Mouse (Mus musculus): ENCODE measurements around the gene Rhot1. TPM values are rescaled to one million over a fixed set of nuclear protein-coding genes. Genes with fewer than 3 reads are reported as not detected.
"Not testable (repeated sequence)": the region's sequence is repeated elsewhere in the genome, so short reads cannot be mapped to it uniquely, and the experiment has no call there.

The Rhot1 gene
- polyA plus RNA-seq, 1 experiment = 53.8 TPM

GRCm38 (mm10) chr11:80193827-80194226, 15.0 kb upstream of the Rhot1 start:
- DNase-seq (ENCODE audit: low spot score) = no peak

- DNase-seq (ENCODE audit: low spot score) = no peak
These were observed 12.5 kb upstream of the Rhot1 start for GRCm38 (mm10) chr11:80196351-80196750.

- no peak for DNase-seq (ENCODE audit: low spot score)
These were observed 9.5 kb upstream of the Rhot1 start for GRCm38 (mm10) chr11:80199316-80199715.

GRCm38 (mm10) chr11:80199773-80200172, 9.0 kb upstream of the Rhot1 start:
- no peak for DNase-seq (ENCODE audit: low spot score)

GRCm38 (mm10) chr11:80200326-80200725, 8.5 kb upstream of the Rhot1 start:
- no peak for DNase-seq (ENCODE audit: low spot score)

- no peak for DNase-seq (ENCODE audit: low spot score)
These were observed 6.5 kb upstream of the Rhot1 start for GRCm38 (mm10) chr11:80202296-80202695.

GRCm38 (mm10) chr11:80204037-80204436, 4.8 kb upstream of the Rhot1 start:
- DNase-seq (ENCODE audit: low spot score) = no peak

GRCm38 (mm10) chr11:80204941-80205340, 3.9 kb upstream of the Rhot1 start:
- DNase-seq (ENCODE audit: low spot score) = no peak

GRCm38 (mm10) chr11:80208465-80208859, 357 bp upstream of the Rhot1 start:
- no peak for DNase-seq (ENCODE audit: low spot score)

GRCm38 (mm10) chr11:80210321-80210720, 1.5 kb downstream of the Rhot1 start:
- no peak for DNase-seq (ENCODE audit: low spot score)

GRCm38 (mm10) chr11:80212282-80212681, 3.5 kb downstream of the Rhot1 start:
- DNase-seq (ENCODE audit: low spot score) = no peak

GRCm38 (mm10) chr11:80215291-80215690, 6.5 kb downstream of the Rhot1 start:
- no peak for DNase-seq (ENCODE audit: low spot score)

GRCm38 (mm10) chr11:80218657-80219293, 10.0 kb downstream of the Rhot1 start:
- no peak for DNase-seq (ENCODE audit: low spot score)

- not testable (repeated sequence) for DNase-seq (ENCODE audit: low spot score)
These were observed 21.2 kb downstream of the Rhot1 start for GRCm38 (mm10) chr11:80230066-80230465.

GRCm38 (mm10) chr11:80237278-80237677, 28.5 kb downstream of the Rhot1 start:
- DNase-seq (ENCODE audit: low spot score) = no peak

- no peak for DNase-seq (ENCODE audit: low spot score)
These were observed 29.5 kb downstream of the Rhot1 start for GRCm38 (mm10) chr11:80238306-80238705.

- no peak for DNase-seq (ENCODE audit: low spot score)
These were observed 38.2 kb downstream of the Rhot1 start for GRCm38 (mm10) chr11:80247026-80247425.

GRCm38 (mm10) chr11:80248531-80248930, 39.7 kb downstream of the Rhot1 start:
- no peak for DNase-seq (ENCODE audit: low spot score)

- DNase-seq (ENCODE audit: low spot score) = no peak
These were observed 55.3 kb downstream of the Rhot1 start for GRCm38 (mm10) chr11:80264137-80264536.

- DNase-seq (ENCODE audit: low spot score) = no peak
These were observed 62.3 kb downstream of the Rhot1 start for GRCm38 (mm10) chr11:80271096-80271495.

GRCm38 (mm10) chr11:80275011-80275410, 66.2 kb downstream of the Rhot1 start:
- no peak for DNase-seq (ENCODE audit: low spot score)

GRCm38 (mm10) chr11:80278054-80278453, 69.2 kb downstream of the Rhot1 start:
- no peak for DNase-seq (ENCODE audit: low spot score)

GRCm38 (mm10) chr11:80283786-80284185, 75.0 kb downstream of the Rhot1 start:
- no peak for DNase-seq (ENCODE audit: low spot score)

GRCm38 (mm10) chr11:80284641-80285040, 75.8 kb downstream of the Rhot1 start:
- DNase-seq (ENCODE audit: low spot score) = no peak
